Mouse (Mus musculus) cerebellum, postnatal 10 days (tissue): ENCODE results near the gene Ociad1.
"Not testable (repeated sequence)": the region's sequence is repeated elsewhere in the genome, so short reads cannot be mapped to it uniquely, and the experiment has no call there.

Experiments
- DNase-seq, 2 experiments: peaks; one replicate each; pipeline ENCODE4 v3.0.0; 2021; ENCODE audit warnings: mixed read lengths in 2 of 2

Gene Ociad1

DNA sequence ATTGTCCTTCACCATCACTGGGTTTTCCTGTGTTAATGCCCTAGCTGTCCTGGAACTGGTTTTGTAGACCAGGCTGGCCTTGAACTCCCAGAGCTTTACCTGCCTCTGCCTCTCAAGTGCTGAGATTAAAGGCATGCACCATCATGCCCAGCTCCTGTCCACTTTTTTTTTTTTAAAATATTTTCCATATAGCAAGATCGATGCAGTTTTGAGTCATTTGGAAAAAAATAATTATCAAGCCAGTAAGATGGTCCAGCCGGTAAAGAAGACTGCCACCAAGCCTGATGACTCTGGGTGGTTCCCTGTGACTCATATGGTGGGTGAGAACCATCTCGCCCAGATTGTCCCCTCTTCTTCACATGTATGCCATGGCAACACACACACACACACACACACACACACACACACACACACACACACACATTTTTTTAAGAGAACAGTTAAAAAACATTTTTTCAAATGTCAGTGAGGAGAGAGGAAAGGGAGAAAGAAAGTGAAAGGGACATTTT is 7.1 kb upstream of the Ociad1 start:
- DNase-seq: no peak

DNA sequence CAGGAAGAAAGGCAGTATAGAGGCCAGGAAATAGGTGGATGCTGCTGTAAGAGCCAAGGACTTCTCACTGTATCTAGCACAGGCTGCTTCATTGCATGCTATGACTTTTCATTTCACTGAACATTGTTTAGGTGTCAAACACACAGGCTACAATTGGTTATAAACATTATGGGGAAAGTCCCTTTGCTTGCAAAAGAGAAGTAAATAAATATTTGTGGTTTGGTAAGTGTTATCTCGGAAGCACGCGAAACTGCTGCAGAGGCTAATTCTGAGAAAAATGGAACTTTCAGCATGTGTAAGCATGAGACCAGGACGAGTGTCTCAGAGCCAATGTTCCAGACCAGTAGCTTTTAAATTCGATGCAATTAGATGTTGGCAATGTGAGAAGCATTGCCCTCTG is 6.0 kb upstream of the Ociad1 start:
- no peak for DNase-seq

- DNase-seq: no peak
These were observed 2.7 kb upstream of the Ociad1 start for GRCm38 (mm10) chr5:73289900-73290299.

GRCm38 (mm10) chr5:73293458-73293827 is 859 bp downstream of the Ociad1 start:
- DNase-seq: no peak

GRCm38 (mm10) chr5:73295016-73295415 is 2.4 kb downstream of the Ociad1 start:
- DNase-seq: no peak

DNA sequence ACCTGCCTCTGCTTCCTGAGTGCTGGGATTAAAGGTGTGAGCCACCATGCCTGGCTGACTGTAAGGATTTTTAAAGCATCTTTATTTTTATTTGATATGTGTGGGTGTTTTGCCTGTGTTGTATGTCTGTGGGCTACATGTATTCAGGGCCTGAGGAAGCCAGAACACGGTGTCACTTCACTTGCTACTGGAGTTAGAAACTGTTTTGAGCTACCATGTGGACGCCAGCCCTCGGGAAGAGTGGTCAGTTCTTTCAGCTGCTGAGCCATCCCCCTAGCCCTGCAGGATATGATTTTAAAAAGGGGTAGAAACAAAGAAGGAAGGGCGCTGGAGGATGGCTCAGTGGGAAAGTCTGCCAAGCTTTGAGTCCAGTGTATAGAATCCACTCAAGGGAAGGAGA is 3.3 kb downstream of the Ociad1 start:
- no peak for DNase-seq

- no peak for DNase-seq
These were observed 9.2 kb downstream of the Ociad1 start for GRCm38 (mm10) chr5:73301601-73302307.

DNA sequence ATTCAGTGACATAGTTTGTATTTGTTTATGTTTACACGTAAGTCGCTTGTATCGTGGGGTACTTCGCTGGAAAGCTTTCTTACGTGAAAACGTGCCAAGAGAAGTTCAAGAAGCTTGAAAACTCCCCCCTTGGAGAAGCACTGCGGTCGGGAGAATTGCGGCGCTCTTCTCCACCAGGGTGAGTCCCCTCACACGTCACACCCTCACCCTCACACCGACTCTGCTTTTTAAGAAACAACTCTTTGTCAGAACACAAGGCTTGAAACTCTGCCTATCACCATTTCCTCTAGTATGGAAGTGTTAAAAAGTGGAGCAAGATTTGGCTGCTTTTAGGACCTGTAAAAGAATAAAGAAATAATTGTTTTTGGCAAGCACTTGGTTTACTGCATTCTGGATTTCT is 11.9 kb downstream of the Ociad1 start:
- no peak for DNase-seq

GRCm38 (mm10) chr5:73306486-73306885 is 13.9 kb downstream of the Ociad1 start:
- no peak for DNase-seq

- no peak for DNase-seq
These were observed 14.7 kb downstream of the Ociad1 start for GRCm38 (mm10) chr5:73307297-73307696.

- DNase-seq: no peak
These were observed 16.9 kb downstream of the Ociad1 start for GRCm38 (mm10) chr5:73309496-73309895.

DNA sequence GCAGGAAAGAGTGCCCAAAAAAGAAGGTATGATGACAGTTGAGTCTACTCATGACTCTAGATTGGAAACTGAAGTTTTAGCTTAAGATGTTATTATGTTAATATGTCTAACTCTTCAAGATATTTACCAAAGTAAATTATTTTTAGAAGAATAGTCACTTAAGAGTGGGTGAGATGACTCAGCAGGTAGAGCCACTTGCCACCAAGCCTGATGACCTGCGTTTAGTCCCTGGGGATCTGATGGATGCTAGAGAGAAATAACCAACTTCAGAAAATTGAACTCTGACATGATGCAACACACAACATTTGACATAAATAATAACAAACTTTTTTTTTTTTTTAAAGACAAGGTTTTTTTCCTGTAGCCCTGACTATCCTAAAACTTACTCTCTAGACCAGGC is 17.8 kb downstream of the Ociad1 start:
- DNase-seq: no peak

DNA sequence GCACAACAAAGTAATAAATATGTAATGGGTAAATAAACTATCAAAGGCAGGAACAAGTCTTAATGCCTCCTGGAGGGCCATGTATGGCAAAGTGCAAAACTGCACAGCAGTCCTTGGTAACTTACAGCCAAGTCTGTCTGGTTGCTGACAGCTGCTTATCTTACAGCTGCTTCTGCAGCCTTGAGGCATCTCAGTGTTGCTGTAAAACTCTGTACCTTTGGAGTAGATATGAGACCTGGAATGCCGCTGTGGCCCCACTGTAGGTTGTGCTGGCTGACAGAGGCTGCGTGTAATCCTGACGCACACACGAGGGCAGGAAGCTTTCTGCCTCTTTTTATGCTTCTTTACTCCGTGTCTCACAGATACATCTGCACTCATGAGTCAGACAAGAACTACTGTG is 18.9 kb downstream of the Ociad1 start:
- no peak for DNase-seq

GRCm38 (mm10) chr5:73313591-73313990 is 21.0 kb downstream of the Ociad1 start:
- no peak for DNase-seq

GRCm38 (mm10) chr5:73314654-73315053 is 22.1 kb downstream of the Ociad1 start:
- DNase-seq: no peak

DNA sequence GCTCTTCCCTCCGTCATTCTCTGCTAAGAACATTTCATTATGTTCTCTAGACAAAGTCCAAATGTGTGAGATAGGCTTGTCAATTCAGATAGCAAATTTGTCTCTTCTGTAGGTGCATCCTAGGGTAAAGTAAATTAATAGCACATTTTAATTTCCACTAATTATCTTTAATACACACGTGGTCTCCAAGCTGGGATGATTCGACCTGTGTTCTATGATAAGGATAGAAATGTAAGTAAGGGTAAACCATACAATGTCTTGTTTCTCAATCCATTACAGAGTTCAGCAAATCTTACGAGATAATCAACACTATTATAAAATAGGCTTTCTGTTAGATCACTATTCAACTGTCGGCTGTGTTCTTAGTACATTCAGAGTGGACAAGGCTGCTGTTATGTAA is 26.7 kb downstream of the Ociad1 start:
- DNase-seq: no peak

DNA sequence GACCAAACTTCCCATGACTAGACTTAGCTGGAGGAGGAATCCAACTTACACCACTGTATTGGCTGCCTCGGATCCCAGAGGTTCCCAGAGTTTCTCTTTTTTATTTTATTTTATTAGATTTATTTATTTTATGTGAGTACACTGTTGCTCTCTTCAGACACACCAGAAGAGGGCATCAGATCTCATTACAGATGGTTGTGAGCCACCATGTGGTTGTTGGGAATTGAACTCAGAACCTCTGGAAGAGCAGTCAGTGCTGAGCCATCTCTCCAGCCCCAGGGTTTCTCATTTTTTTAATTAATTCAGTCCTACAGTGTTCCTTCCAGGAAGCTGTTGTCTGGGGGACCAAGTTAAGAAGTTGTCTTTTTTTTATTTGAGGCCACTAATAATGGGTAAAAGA is 30.1 kb downstream of the Ociad1 start:
- not testable (repeated sequence) for DNase-seq

DNA sequence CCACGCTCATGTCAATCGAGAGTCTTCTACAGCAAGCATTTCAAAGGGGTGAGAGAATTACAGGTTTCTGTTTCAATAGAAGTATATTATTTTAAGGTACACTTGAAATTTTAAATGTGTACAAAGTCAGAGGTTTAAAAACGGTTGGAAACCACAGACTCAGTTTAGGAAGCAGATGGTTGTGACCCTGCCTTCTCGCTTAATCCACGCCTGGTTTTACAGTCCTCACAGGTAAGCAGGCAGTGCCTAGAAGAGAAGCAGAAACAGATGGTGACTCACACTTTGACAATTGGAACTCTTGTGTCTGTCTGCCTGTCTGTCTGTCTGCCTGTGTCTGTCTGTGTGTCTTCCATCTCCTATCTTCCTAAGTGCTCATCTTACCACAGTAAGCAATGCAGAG is 31.0 kb downstream of the Ociad1 start:
- DNase-seq: no peak

DNA sequence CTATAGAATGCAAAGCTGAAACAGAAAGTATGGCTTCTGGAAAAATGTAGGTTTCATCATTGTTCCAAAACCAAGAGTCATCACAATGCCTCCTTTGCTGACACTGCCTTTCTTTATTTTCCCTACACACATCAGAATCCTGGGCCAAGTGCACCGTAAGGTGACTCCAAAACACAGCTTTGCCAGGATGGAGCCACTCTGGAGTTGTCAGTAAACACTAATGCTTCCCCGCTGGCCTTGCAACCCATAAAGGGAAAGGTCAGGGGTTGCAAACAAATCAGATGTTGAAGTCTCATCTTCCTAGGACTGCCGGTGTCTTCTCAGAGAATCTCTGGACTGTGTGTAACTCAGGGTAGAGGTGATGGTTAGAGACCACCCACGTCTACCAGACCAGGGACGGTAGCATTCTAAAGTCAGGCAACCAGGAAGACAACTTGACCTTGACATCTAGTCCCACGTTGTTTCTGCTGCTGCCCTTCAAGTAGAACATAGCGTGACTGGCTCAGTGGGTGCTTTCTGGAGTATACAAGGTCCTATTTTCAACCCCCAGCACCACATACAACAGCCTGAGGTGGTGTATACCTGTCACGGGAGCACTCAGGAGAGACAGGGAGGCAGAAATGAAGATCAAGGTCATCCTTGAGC is 32.1 kb downstream of the Ociad1 start:
- no peak for DNase-seq

- no peak for DNase-seq
These were observed 38.4 kb downstream of the Ociad1 start for GRCm38 (mm10) chr5:73331002-73331401.

- no peak for DNase-seq
These were observed 43.9 kb downstream of the Ociad1 start for GRCm38 (mm10) chr5:73336448-73336847.

GRCm38 (mm10) chr5:73337961-73338831 is 45.6 kb downstream of the Ociad1 start:
- DNase-seq: peak; percentile 76

DNA sequence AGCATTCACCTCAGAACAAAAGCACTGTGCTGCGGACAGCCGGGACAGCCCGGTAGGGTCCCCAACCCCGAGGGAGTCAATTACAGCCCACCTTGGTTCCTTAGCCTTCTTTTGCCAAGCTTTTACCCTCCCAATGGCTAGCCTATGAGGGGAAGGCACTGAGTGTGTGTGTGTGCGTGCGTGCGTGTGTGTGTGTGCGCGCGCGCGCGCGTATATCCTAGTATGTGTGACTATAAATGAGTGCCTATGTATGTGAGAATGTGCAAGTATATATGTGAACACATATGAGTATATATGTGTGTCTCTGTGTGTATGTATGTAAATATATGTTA is 46.2 kb downstream of the Ociad1 start:
- peak in 1 of 2 experiments; percentile 16 for DNase-seq
